Mouse (Mus musculus) layer of hippocampus, adult 9-10 months (tissue): ENCODE results near the gene Uaca.
"Not testable (repeated sequence)": the region's sequence is repeated elsewhere in the genome, so short reads cannot be mapped to it uniquely, and the experiment has no call there.

Source experiments
- DNase-seq: peaks from one replicate; pipeline ENCODE4 v3.0.0; 2022; ENCODE audit warnings: low spot score

Uaca gene

DNA sequence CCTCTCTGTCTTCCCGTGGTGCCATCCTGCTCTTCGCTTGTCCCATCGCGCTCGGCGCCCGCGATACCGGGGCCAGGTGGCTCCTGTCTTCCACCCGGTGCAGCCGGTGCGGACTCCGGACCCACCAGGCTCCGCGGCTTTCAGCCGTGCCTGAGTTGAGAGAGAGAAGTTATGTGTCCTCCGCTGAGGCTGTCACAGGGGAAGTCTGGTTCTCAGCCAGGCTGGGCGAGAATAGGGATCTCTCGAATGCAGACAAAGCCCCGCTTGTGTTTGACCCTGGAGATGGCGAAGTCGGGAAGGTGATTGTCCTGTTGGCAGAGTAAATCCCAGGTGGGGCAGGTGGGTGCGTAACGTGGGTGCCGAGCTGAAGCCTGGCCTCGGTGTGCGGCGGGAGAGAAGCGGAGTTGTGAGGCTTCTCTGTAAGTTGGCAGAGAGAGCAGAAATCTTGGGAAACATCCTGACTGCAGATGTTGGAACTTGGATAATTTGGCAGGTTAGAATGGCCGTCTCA lies 554 bp downstream of the Uaca start:
- no peak for DNase-seq

GRCm38 (mm10) chr9:60796076-60796475 lies 1.7 kb downstream of the Uaca start:
- no peak for DNase-seq

GRCm38 (mm10) chr9:60797126-60797525 lies 2.8 kb downstream of the Uaca start:
- DNase-seq: no peak

- DNase-seq: no peak
These were observed 4.7 kb downstream of the Uaca start for GRCm38 (mm10) chr9:60799061-60799460.

- DNase-seq: no peak
These were observed 6.5 kb downstream of the Uaca start for GRCm38 (mm10) chr9:60800663-60801382.

GRCm38 (mm10) chr9:60801746-60802145 lies 7.4 kb downstream of the Uaca start:
- DNase-seq: no peak

- DNase-seq: no peak
These were observed 8.0 kb downstream of the Uaca start for GRCm38 (mm10) chr9:60802341-60802740.

- no peak for DNase-seq
These were observed 11.7 kb downstream of the Uaca start for GRCm38 (mm10) chr9:60806021-60806420.

DNA sequence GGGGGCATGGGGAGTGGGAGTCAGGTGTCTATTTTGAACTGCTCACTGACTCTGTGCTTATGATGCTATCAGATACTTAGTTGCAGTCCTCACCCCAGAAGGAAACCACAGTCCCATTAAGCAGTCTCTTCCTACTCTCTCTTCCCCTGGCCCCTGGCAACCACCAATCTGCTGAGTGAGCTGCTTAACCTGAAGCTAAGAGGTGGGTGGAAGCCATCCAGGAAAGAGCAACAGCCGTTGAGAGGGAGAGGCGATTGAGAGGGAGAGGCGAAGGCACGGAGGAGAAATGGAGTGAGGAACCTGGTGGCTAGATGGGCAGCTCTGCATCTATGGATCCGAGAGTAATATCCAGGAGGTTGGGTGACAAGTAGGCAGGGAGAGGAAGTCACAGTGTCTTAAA lies 13.7 kb downstream of the Uaca start:
- no peak for DNase-seq

DNA sequence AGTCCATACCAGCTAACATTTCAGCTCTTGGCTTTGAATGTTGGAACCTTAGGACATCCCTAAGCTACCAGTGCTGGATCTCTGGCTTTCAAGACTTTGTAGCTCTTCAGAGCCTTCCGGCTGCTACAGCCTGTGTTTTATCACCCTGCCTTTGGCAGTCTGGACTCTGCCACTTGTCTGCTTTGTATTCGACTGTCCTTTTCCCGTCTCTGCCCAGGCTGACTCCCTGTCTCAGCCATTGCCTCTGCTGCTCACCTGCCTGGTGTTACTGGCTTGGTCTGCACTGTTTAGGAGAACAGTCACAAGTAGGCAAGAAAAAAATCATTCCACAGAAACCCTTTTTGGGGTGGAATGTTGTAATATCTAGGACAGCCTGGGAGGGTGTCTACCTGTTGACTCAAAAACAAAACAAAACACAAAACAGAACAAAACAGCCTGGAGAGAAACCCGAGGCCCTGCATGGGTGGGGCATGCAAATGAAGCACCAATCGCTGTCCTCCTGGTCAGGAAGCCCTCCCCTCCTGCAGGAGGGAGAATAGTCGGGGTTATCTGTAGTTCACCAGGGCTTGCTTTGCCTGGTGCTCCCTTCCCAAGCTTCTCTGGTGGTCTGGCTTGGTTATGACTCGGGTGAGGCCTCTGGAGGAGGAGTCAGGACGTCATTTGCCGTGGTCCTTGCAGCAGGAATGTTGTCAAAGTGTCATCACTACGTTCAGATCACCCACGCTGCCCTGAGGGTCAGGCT lies 19.0 kb downstream of the Uaca start:
- no peak for DNase-seq

DNA sequence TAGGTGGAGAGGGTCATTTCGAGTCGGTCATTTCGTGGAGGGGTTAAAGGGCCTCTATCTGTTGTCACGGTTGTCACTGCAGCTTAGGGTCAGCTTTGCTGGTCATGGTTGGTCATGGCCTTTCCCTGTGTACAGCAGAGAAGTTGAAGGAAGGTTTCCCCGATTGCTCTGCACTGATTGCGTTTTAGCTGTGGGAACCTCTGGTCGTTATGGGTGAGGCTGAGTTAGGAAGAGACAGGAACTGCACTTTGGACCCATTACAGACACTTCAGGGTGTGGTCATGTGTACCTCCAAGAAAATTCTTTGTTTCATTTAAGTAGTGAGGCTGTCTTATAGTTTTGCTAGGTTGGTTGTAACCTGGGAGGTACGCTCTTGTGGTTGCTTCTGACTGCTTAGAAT lies 21.2 kb downstream of the Uaca start:
- no peak for DNase-seq

GRCm38 (mm10) chr9:60817585-60817984 lies 23.2 kb downstream of the Uaca start:
- no peak for DNase-seq

DNA sequence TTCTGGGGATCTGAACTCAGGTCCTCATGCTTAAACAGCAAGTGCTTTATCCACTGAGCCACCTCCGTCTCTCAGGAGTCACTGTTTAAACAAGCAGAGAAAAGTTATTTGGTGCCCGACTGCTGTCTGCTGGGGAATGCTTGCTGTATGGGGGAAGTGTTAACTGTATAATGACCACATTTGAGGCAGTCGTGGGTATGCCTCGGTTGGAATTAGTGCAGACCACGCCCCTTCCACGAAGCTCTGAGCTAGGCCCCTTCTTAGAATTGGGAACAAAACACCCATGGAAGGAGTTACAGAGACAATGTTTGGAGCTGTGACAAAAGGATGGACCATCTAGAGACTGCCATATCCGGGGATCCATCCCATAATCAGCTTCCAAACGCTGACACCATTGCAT lies 24.2 kb downstream of the Uaca start:
- DNase-seq: not testable (repeated sequence)

DNA sequence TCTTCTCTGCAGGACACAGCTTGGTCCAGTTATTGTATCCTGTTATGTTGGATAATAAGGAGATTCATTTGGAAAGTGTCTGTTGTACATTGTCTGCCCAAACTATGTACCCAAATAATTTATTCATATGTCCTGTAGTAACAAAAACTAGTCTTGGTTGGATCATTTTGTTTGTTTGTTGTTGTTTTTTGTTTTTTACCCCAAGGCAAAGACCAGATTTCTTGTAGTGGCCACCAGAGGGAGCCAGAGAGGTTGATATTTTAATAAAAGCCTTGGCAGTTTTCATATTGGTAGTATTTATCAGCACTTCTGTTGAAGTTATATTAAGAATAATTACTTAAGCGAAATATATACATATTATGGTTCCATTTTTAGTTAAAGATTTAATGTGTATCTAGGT lies 25.0 kb downstream of the Uaca start:
- peak; percentile 4 for DNase-seq

- DNase-seq: no peak
These were observed 27.2 kb downstream of the Uaca start for GRCm38 (mm10) chr9:60821501-60821900.

DNA sequence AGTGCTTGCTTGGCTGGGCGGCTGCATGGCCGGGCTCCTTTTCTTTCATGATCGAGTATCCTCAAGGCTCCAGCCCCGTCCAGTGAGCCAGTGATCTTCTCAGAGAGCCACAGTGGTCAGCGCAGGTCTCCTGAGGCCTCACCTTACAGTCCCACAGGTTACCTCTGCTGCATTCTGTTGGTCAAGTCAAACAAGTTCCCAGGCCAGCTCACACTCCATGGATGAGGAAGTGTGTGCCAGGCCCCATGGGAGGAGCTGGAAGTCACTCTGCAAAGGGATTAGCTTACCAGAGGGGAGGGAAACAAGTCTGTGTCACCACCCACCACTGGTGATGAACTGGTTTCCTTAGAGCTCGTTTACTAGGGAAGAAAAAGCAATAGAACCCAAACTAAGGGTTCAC lies 28.3 kb downstream of the Uaca start:
- DNase-seq: no peak

GRCm38 (mm10) chr9:60825506-60825905 lies 31.2 kb downstream of the Uaca start:
- no peak for DNase-seq

- DNase-seq: no peak
These were observed 32.4 kb downstream of the Uaca start for GRCm38 (mm10) chr9:60826759-60827158.

DNA sequence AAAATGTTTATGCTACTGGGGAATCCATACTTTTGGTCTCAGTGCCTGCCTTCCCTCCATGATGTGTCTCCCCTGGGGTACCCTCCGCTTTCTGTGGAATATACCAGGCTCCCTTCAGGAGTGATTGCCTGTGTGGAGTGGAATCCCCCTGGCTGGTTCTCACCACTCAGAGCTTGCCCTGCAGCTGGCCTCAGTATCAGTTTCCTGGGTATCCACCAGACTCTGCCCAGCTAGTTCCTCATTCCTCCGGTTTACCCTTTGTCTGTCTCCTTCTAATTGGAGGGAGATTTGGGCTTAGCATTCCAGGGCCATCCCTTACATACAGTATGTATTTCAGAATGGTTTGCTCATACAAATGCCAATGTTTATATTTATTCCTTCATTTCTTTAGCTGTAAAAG lies 33.9 kb downstream of the Uaca start:
- DNase-seq: no peak

DNA sequence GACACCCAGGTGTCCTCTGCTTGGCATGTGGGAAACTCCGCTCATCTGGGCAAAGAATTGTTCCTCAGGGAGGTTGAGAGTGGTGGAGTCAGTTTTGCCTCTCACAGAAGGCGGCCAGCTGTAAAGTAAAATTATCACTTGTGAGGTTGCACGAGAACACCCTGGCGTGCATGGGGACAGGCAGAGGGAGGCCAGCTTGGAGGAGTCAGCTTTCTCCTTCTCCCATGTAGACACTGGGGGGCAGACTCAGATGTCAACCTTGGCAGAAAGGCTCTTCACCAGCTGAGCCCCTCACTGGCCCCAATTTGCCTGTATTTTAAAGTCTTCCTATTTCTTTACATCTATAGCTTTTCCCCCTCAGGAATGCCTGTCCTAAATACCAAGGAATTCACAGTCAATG lies 35.3 kb downstream of the Uaca start:
- DNase-seq: no peak

GRCm38 (mm10) chr9:60830079-60830478 lies 35.7 kb downstream of the Uaca start:
- DNase-seq: no peak

DNA sequence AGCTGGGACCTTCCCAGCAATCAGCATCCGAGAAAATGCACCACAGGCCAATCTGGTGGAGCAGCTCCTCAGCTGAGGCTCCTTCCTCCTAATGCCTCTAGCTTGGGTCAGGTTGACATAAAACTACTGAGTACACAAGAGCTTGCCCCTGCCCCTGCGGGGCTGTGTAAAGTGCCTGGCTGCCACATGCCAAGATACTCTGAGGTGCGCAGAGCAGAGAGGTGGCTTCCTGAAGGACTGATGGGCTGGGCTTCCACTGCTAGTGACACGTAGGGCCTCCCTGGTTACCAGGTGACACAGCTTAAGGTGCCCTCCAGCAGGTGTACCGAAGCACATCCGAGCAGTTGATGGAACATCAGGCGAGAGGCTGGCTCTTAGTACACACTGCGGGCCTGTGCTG lies 37.9 kb downstream of the Uaca start:
- DNase-seq: no peak

GRCm38 (mm10) chr9:60836151-60836550 lies 41.8 kb downstream of the Uaca start:
- no peak for DNase-seq

DNA sequence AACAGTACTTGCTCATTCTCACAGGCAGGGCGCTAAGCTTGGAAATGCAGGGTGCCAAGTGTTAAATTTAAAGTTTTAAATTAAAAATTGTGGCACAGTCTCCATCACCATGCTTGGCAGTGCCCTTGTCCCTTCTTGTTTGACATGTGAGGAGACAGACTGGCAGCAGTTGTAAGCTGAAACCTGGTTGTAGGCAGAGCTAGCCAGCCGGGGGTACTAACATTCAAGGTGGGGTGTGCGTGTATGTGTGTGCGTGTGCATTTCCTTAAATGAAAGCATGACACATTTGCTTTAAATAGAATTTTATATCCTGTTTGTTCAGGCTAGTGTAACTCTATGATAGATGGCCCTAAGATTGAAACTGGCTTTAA lies 42.7 kb downstream of the Uaca start:
- no peak for DNase-seq
